Mouse (Mus musculus) liver, embryonic 12.5 days (tissue): ENCODE results near the gene Ankrd27. TPM values are rescaled to one million over a fixed set of nuclear protein-coding genes. Genes with fewer than 3 reads are reported as not detected.

Experiments
- ATAC-seq: fragments of 200-750 bp; cut with Nextera tagmentation; 2 replicates; pipeline ENCODE4 v1.8.0; 2017; ENCODE audit warnings: moderate number of reproducible peaks, mild to moderate bottlenecking, moderate library complexity
- H3K27ac ChIP-seq: fragments of 300-500 bp; sonication (generic); 2 replicates; pipeline ENCODE4 v1.5.1; 2016; ENCODE audit warnings: mild to moderate bottlenecking
- H3K27me3 ChIP-seq: fragments of 300-500 bp; sonication (generic); replicated peaks from 2 replicates; pipeline ENCODE4 v1.6.1; 2016; ENCODE audit warnings: mild to moderate bottlenecking, moderate library complexity
- H3K36me3 ChIP-seq: fragments of 300-500 bp; sonication (generic); 2 replicates; pipeline ENCODE4 v1.6.1; 2016; ENCODE audit warnings: mild to moderate bottlenecking, moderate library complexity
- H3K4me1 ChIP-seq: fragments of 300-500 bp; sonication (generic); 2 replicates; pipeline ENCODE4 v1.6.1; 2016
- H3K4me2 ChIP-seq: fragments of 300-500 bp; sonication (generic); 2 replicates; pipeline ENCODE4 v1.6.1; 2016; ENCODE audit warnings: mild to moderate bottlenecking, moderate library complexity
- H3K4me3 ChIP-seq: fragments of 300-500 bp; sonication (generic); 2 replicates; pipeline ENCODE4 v1.5.1; 2016; ENCODE audit warnings: mild to moderate bottlenecking, moderate library complexity
- H3K9ac ChIP-seq: fragments of 300-500 bp; sonication (generic); 2 replicates; pipeline ENCODE4 v1.6.1; 2016; ENCODE audit warnings: mild to moderate bottlenecking, moderate library complexity
- H3K9me3 ChIP-seq: fragments of 300-500 bp; sonication (generic); replicated peaks from 2 replicates; pipeline ENCODE4 v1.6.1; 2016; ENCODE audit warnings: mild to moderate bottlenecking, moderate library complexity
- WGBS: fragments of 180-500 bp; shearing (Covaris S2); methylation state at CpG from one replicate; pipeline ENCODE4 v1.1.7; 2016; ENCODE audit not compliant: insufficient replicate concordance; 5-methylcytosine and 5-hydroxymethylcytosine counted together
- polyA plus RNA-seq: library from polyadenylated mRNA; unstranded; fragments of >200 nt; fragmentation: Nextera tagmentation; extraction: Ambion mirVana; gene quantifications from 2 replicates; pipeline ENCODE4 v1.2.1, GENCODE M21; 2016

Gene Ankrd27
- polyA plus RNA-seq, 1 experiment from 2014 or later, result 45.5 TPM

GRCm38 (mm10) chr7:35606816-35607215 is 20.8 kb downstream of the Ankrd27 start:
- H3K9ac ChIP-seq, result no peak overlapping the region
- peaks cover 97% of the 10 kb centered on the region for H3K36me3 ChIP-seq
- no peaks in the 10 kb centered on the region for H3K27me3 ChIP-seq
- H3K4me1 ChIP-seq, result no peaks in the 10 kb centered on the region
- WGBS, result 70% methylated on average over 10 of the region's 10 CpGs
- 0 out of 2 replicates have a peak, but pooled peaks cover 4% of the 10 kb centered on the region for H3K9me3 ChIP-seq
- H3K4me3 ChIP-seq, result no peak overlapping the region
- no peak for ATAC-seq
- H3K4me2 ChIP-seq, result no peak overlapping the region
- no peak overlapping the region for H3K27ac ChIP-seq

- H3K36me3 ChIP-seq, result peaks cover 97% of the 10 kb centered on the region
- H3K27ac ChIP-seq, result no peak overlapping the region
- H3K9me3 ChIP-seq, result 0 out of 2 replicates have a peak, but pooled peaks cover 4% of the 10 kb centered on the region
- ATAC-seq, result no peak
- no peaks in the 10 kb centered on the region for H3K4me1 ChIP-seq
- H3K27me3 ChIP-seq, result no peaks in the 10 kb centered on the region
- no peak overlapping the region for H3K4me3 ChIP-seq
- no peak overlapping the region for H3K4me2 ChIP-seq
- WGBS, result 88% methylated on average over 10 of the region's 10 CpGs
- H3K9ac ChIP-seq, result no peak overlapping the region
Observed at GRCm38 (mm10) chr7:35609245-35609644, 23.2 kb downstream of the Ankrd27 start.

- H3K9ac ChIP-seq, result no peak overlapping the region
- H3K27me3 ChIP-seq, result no peaks in the 10 kb centered on the region
- WGBS, result 78% methylated on average over 4 of the region's 4 CpGs
- no peak for ATAC-seq
- H3K4me3 ChIP-seq, result no peak overlapping the region
- no peaks in the 10 kb centered on the region for H3K9me3 ChIP-seq
- no peak overlapping the region for H3K27ac ChIP-seq
- H3K4me2 ChIP-seq, result no peak overlapping the region
- no peaks in the 10 kb centered on the region for H3K4me1 ChIP-seq
- H3K36me3 ChIP-seq, result peaks cover 100% of the 10 kb centered on the region
Observed at GRCm38 (mm10) chr7:35617513-35617912, 31.5 kb downstream of the Ankrd27 start.

GRCm38 (mm10) chr7:35622626-35623025 is 36.6 kb downstream of the Ankrd27 start:
- no peak for ATAC-seq
- WGBS, result 84% methylated on average over 10 of the region's 10 CpGs
- H3K27me3 ChIP-seq, result no peaks in the 10 kb centered on the region
- no peaks in the 10 kb centered on the region for H3K4me1 ChIP-seq
- H3K4me2 ChIP-seq, result no peak overlapping the region
- no peaks in the 10 kb centered on the region for H3K9me3 ChIP-seq
- peaks cover 100% of the 10 kb centered on the region for H3K36me3 ChIP-seq
- no peak overlapping the region for H3K9ac ChIP-seq
- no peak overlapping the region for H3K27ac ChIP-seq
- H3K4me3 ChIP-seq, result no peak overlapping the region

GRCm38 (mm10) chr7:35626038-35626437 is 40.0 kb downstream of the Ankrd27 start:
- peaks cover 97% of the 10 kb centered on the region for H3K36me3 ChIP-seq
- no peak overlapping the region for H3K9ac ChIP-seq
- H3K27me3 ChIP-seq, result no peaks in the 10 kb centered on the region
- no peak overlapping the region for H3K4me3 ChIP-seq
- H3K27ac ChIP-seq, result no peak overlapping the region
- H3K4me2 ChIP-seq, result no peak overlapping the region
- no peaks in the 10 kb centered on the region for H3K9me3 ChIP-seq
- no peak for ATAC-seq
- WGBS, result 92% methylated on average over 5 of the region's 5 CpGs
- H3K4me1 ChIP-seq, result no peaks in the 10 kb centered on the region

GRCm38 (mm10) chr7:35627371-35627770 is 41.3 kb downstream of the Ankrd27 start:
- WGBS, result 84% methylated on average over 10 of the region's 10 CpGs
- H3K36me3 ChIP-seq, result peaks cover 95% of the 10 kb centered on the region
- no peaks in the 10 kb centered on the region for H3K4me1 ChIP-seq
- H3K9ac ChIP-seq, result no peak overlapping the region
- no peak overlapping the region for H3K4me3 ChIP-seq
- ATAC-seq, result no peak
- H3K4me2 ChIP-seq, result no peak overlapping the region
- H3K9me3 ChIP-seq, result no peaks in the 10 kb centered on the region
- H3K27ac ChIP-seq, result no peak overlapping the region
- H3K27me3 ChIP-seq, result no peaks in the 10 kb centered on the region

- Histone ChIP-seq H3K4me1 (no peaks in the 10 kb centered on the region), H3K36me3 (peaks cover 95% of the 10 kb centered on the region), H3K9me3 (no peaks in the 10 kb centered on the region), H3K9ac (no peak overlapping the region), H3K4me2 (no peak overlapping the region), H3K4me3 (no peak overlapping the region), H3K27ac (no peak overlapping the region), H3K27me3 (no peaks in the 10 kb centered on the region)
- ATAC-seq, result no peak
- 64% methylated on average over 5 of the region's 5 CpGs for WGBS
Observed at GRCm38 (mm10) chr7:35628496-35628895, 42.5 kb downstream of the Ankrd27 start.

- no peak overlapping the region for H3K9ac ChIP-seq
Observed at GRCm38 (mm10) chr7:35636229-35636628, 50.2 kb downstream of the Ankrd27 start.

GRCm38 (mm10) chr7:35636874-35637273 is 50.8 kb downstream of the Ankrd27 start:
- Histone ChIP-seq H3K9me3 (no peaks in the 10 kb centered on the region), H3K4me3 (no peak overlapping the region), H3K27me3 (no peaks in the 10 kb centered on the region), H3K4me1 (no peaks in the 10 kb centered on the region), H3K9ac (no peak overlapping the region), H3K27ac (no peak overlapping the region), H3K36me3 (peaks cover 96% of the 10 kb centered on the region), H3K4me2 (no peak overlapping the region)
- 89% methylated on average over 9 of the region's 9 CpGs for WGBS
- ATAC-seq, result no peak

More at GRCm38 (mm10) chr7:35636229-35636628, 50.2 kb downstream of the Ankrd27 start:
- H3K4me3 ChIP-seq, result no peak overlapping the region
- H3K4me2 ChIP-seq, result no peak overlapping the region
- ATAC-seq, result no peak
- H3K27me3 ChIP-seq, result no peaks in the 10 kb centered on the region
- WGBS, result 68% methylated on average over 6 of the region's 6 CpGs
- H3K36me3 ChIP-seq, result peaks cover 96% of the 10 kb centered on the region
- H3K9me3 ChIP-seq, result no peaks in the 10 kb centered on the region
- H3K4me1 ChIP-seq, result no peaks in the 10 kb centered on the region
- H3K27ac ChIP-seq, result no peak overlapping the region

GRCm38 (mm10) chr7:35640072-35640471 is 54.0 kb downstream of the Ankrd27 start:
- no peaks in the 10 kb centered on the region for H3K9me3 ChIP-seq
- H3K4me3 ChIP-seq, result no peak overlapping the region
- H3K4me1 ChIP-seq, result no peaks in the 10 kb centered on the region
- H3K4me2 ChIP-seq, result no peak overlapping the region
- no peaks in the 10 kb centered on the region for H3K27me3 ChIP-seq
- 79% methylated on average over 6 of the region's 6 CpGs for WGBS
- H3K9ac ChIP-seq, result no peak overlapping the region
- no peak for ATAC-seq
- no peak overlapping the region for H3K27ac ChIP-seq
- H3K36me3 ChIP-seq, result peaks cover 99% of the 10 kb centered on the region

- Histone ChIP-seq H3K4me3 (peak overlapping the region; percentile 89), H3K4me2 (peak overlapping the region; percentile 88), H3K4me1 (peaks cover 37% of the 10 kb centered on the region), H3K27ac (peak overlapping the region; percentile 74), H3K27me3 (0 out of 2 replicates have a peak, but pooled peaks cover 10% of the 10 kb centered on the region), H3K36me3 (peaks cover 42% of the 10 kb centered on the region), H3K9me3 (no peaks in the 10 kb centered on the region), H3K9ac (peak overlapping the region; percentile 90)
- WGBS, result 10% methylated on average over 34 of the region's 34 CpGs
- peak; percentile 38 for ATAC-seq
Observed at GRCm38 (mm10) chr7:35646317-35647081, 60.5 kb downstream of the Ankrd27 start.

- peak; percentile 87 for ATAC-seq
- H3K4me3 ChIP-seq, result peak within 1 kb of the TSS; percentile 89
- H3K27ac ChIP-seq, result peak within 1 kb of the TSS; percentile 74
- peaks cover 37% of the 10 kb centered on the region for H3K4me1 ChIP-seq
- peak within 1 kb of the TSS; percentile 90 for H3K9ac ChIP-seq
- no peaks in the 10 kb centered on the region for H3K9me3 ChIP-seq
- 0 out of 2 replicates have a peak, but pooled peaks cover 10% of the 10 kb centered on the region for H3K27me3 ChIP-seq
- under 1% methylated on average over 64 of the region's 64 CpGs for WGBS
- H3K4me2 ChIP-seq, result peak within 1 kb of the TSS; percentile 88
- peaks cover 35% of the 10 kb centered on the region for H3K36me3 ChIP-seq
Observed at GRCm38 (mm10) chr7:35647101-35647698, 61.2 kb downstream of the Ankrd27 start, which contains the start of gene Pdcd5. TSS of gene Pdcd5 (minus strand) at chr7:35647521.
